Mouse (Mus musculus) embryonic facial prominence, embryonic 14.5 days (tissue): ENCODE data around the gene Anxa3. TPM values are rescaled to one million over a fixed set of nuclear protein-coding genes. Genes with fewer than 3 reads are reported as not detected.

Source experiments
- ATAC-seq: fragments of 200-750 bp; cut with Nextera tagmentation; 2 replicates; pipeline ENCODE4 v1.8.0; 2017; ENCODE audit warnings: low read depth, moderate number of reproducible peaks, moderate TSS enrichment
- DNase-seq: peaks from one replicate; pipeline ENCODE4 v3.0.0-alpha.2; 2015; ENCODE audit warnings: low spot score
- H3K27ac ChIP-seq: fragments of 300-500 bp; sonication (generic); replicated peaks from 2 replicates; pipeline ENCODE4 v1.5.1; 2014; ENCODE audit warnings: low read depth, mild to moderate bottlenecking, low read length, moderate library complexity
- H3K27me3 ChIP-seq: fragments of 300-500 bp; sonication (generic); replicated peaks from 2 replicates; pipeline ENCODE4 v1.6.1; 2014; ENCODE audit warnings: low read length; ENCODE audit not compliant: control insufficient read depth, insufficient read depth
- H3K36me3 ChIP-seq: fragments of 300-500 bp; sonication (generic); 2 replicates; pipeline ENCODE4 v1.6.1; 2014; ENCODE audit warnings: low read length, mixed read lengths; ENCODE audit not compliant: control insufficient read depth, insufficient read depth
- H3K4me1 ChIP-seq: fragments of 300-500 bp; sonication (generic); 2 replicates; pipeline ENCODE4 v1.6.1; 2014; ENCODE audit warnings: antibody characterized with exemption, low read length; ENCODE audit not compliant: control insufficient read depth, insufficient read depth
- H3K4me2 ChIP-seq: fragments of 300-500 bp; sonication (generic); 2 replicates; pipeline ENCODE4 v1.6.1; 2014; ENCODE audit warnings: low read depth, mild to moderate bottlenecking, low read length, moderate library complexity, mixed read lengths
- H3K4me3 ChIP-seq: fragments of 300-500 bp; sonication (generic); 2 replicates; pipeline ENCODE4 v1.5.1; 2014; ENCODE audit warnings: low read depth, mild to moderate bottlenecking, low read length
- H3K9ac ChIP-seq: fragments of 300-500 bp; sonication (generic); 2 replicates; pipeline ENCODE4 v1.6.1; 2014; ENCODE audit warnings: low read depth, mild to moderate bottlenecking, low read length, moderate library complexity, mixed read lengths
- H3K9me3 ChIP-seq: fragments of 300-500 bp; sonication (generic); 2 replicates; pipeline ENCODE4 v1.6.1; 2016; ENCODE audit warnings: low read length; ENCODE audit not compliant: control insufficient read depth
- WGBS: fragments of 180-500 bp; shearing (Covaris S2); extraction: QIAGEN DNeasy Blood & Tissue Kit; methylation state at CpG from one replicate; pipeline ENCODE4 v1.1.7; 2014; 5-methylcytosine and 5-hydroxymethylcytosine counted together
- polyA plus RNA-seq: library from polyadenylated mRNA; unstranded; fragments of >200 nt; fragmentation: Nextera tagmentation; extraction: Ambion mirVana; gene quantifications from 2 replicates; pipeline ENCODE4 v1.2.1, GENCODE M21; 2014

Anxa3 gene
- 50.0 and 53.3 TPM in 2 replicates for polyA plus RNA-seq

- peak within 1 kb of the TSS; percentile 45 for H3K4me3 ChIP-seq
- H3K9ac ChIP-seq: peak within 1 kb of the TSS; percentile 64
- H3K27me3 ChIP-seq: no peaks in the 10 kb centered on the region
- H3K4me2 ChIP-seq: peak within 1 kb of the TSS; percentile 85
- peak within 1 kb of the TSS; percentile 36; the same call in 1 of the 2 replicates for H3K27ac ChIP-seq
- peaks cover 14% of the 10 kb centered on the region for H3K4me1 ChIP-seq
- ATAC-seq (peak; percentile 80), DNase-seq (peak; percentile 55)
- no peaks in the 10 kb centered on the region for H3K36me3 ChIP-seq
- H3K9me3 ChIP-seq: no peaks in the 10 kb centered on the region
- 12% methylated on average over 21 of the region's 26 CpGs for WGBS
These were observed at the start of gene Anxa3 for GRCm38 (mm10) chr5:96792936-96793718. Gene Anxa3 (plus strand): TSS chr5:96793339.

- Histone ChIP-seq H3K4me3 (no peak overlapping the region), H3K4me1 (no peaks in the 10 kb centered on the region), H3K27ac (no peak overlapping the region), H3K36me3 (peaks cover 17% of the 10 kb centered on the region; the same call in 1 of the 2 replicates), H3K9me3 (no peaks in the 10 kb centered on the region), H3K4me2 (no peak overlapping the region), H3K9ac (no peak overlapping the region), H3K27me3 (no peaks in the 10 kb centered on the region)
- ATAC-seq: peak; percentile 26; the same call in 1 of the 2 replicates
- 70% methylated on average over 8 of the region's 8 CpGs for WGBS
- peak; percentile 78 for DNase-seq
These were observed 45.7 kb upstream of the Anxa3 start for GRCm38 (mm10) chr5:96747195-96747984.

- H3K27ac ChIP-seq: no peak overlapping the region
- ATAC-seq: no peak
- H3K4me1 ChIP-seq: no peaks in the 10 kb centered on the region
- no peak overlapping the region for H3K4me3 ChIP-seq
- H3K9ac ChIP-seq: no peak overlapping the region
- H3K4me2 ChIP-seq: no peak overlapping the region
- no peaks in the 10 kb centered on the region for H3K27me3 ChIP-seq
- WGBS: 86% methylated on average over 7 of the region's 7 CpGs
- no peaks in the 10 kb centered on the region for H3K9me3 ChIP-seq
- H3K36me3 ChIP-seq: peaks cover 16% of the 10 kb centered on the region; the same call in 1 of the 2 replicates
- no peak for DNase-seq
These were observed 35.5 kb upstream of the Anxa3 start for GRCm38 (mm10) chr5:96757615-96758014.

GRCm38 (mm10) chr5:96762021-96762420 lies 31.1 kb upstream of the Anxa3 start:
- H3K36me3 ChIP-seq: peaks cover 18% of the 10 kb centered on the region; the same call in 1 of the 2 replicates
- no peaks in the 10 kb centered on the region for H3K9me3 ChIP-seq
- no peak overlapping the region for H3K4me3 ChIP-seq
- H3K9ac ChIP-seq: no peak overlapping the region
- H3K27ac ChIP-seq: no peak overlapping the region
- ATAC-seq (no peak), DNase-seq (no peak)
- H3K27me3 ChIP-seq: no peaks in the 10 kb centered on the region
- H3K4me1 ChIP-seq: no peaks in the 10 kb centered on the region
- H3K4me2 ChIP-seq: no peak overlapping the region
- WGBS: 93% methylated on average over 1 of the region's 1 CpGs

GRCm38 (mm10) chr5:96768846-96769471 lies 24.2 kb upstream of the Anxa3 start:
- Histone ChIP-seq H3K4me2 (no peak overlapping the region), H3K9ac (no peak overlapping the region), H3K27ac (no peak overlapping the region), H3K4me3 (no peak overlapping the region), H3K27me3 (no peaks in the 10 kb centered on the region), H3K36me3 (no peaks in the 10 kb centered on the region), H3K9me3 (no peaks in the 10 kb centered on the region), H3K4me1 (no peaks in the 10 kb centered on the region)
- WGBS: 61% methylated on average over 10 of the region's 10 CpGs
- ATAC-seq: peak; percentile 18; the same call in 1 of the 2 replicates
- DNase-seq: peak; percentile 81

GRCm38 (mm10) chr5:96783506-96784288 lies 9.4 kb upstream of the Anxa3 start:
- 80% methylated on average over 14 of the region's 14 CpGs for WGBS
- Histone ChIP-seq H3K4me2 (no peak overlapping the region), H3K27me3 (no peaks in the 10 kb centered on the region), H3K9me3 (no peaks in the 10 kb centered on the region), H3K4me1 (no peaks in the 10 kb centered on the region), H3K9ac (no peak overlapping the region), H3K4me3 (no peak overlapping the region), H3K36me3 (peaks cover 13% of the 10 kb centered on the region), H3K27ac (no peak overlapping the region)
- DNase-seq (no peak), ATAC-seq (no peak)

- H3K27me3 ChIP-seq: no peaks in the 10 kb centered on the region
- H3K4me3 ChIP-seq: no peak overlapping the region
- 87% methylated on average over 5 of the region's 5 CpGs for WGBS
- H3K4me2 ChIP-seq: no peak overlapping the region
- no peak for ATAC-seq
- no peaks in the 10 kb centered on the region for H3K4me1 ChIP-seq
- H3K9ac ChIP-seq: no peak overlapping the region
- DNase-seq: no peak
- H3K27ac ChIP-seq: no peak overlapping the region
- H3K36me3 ChIP-seq: peaks cover 8% of the 10 kb centered on the region; the same call in 1 of the 2 replicates
- H3K9me3 ChIP-seq: no peaks in the 10 kb centered on the region
These were observed 8.0 kb upstream of the Anxa3 start for GRCm38 (mm10) chr5:96785096-96785495.

DNA sequence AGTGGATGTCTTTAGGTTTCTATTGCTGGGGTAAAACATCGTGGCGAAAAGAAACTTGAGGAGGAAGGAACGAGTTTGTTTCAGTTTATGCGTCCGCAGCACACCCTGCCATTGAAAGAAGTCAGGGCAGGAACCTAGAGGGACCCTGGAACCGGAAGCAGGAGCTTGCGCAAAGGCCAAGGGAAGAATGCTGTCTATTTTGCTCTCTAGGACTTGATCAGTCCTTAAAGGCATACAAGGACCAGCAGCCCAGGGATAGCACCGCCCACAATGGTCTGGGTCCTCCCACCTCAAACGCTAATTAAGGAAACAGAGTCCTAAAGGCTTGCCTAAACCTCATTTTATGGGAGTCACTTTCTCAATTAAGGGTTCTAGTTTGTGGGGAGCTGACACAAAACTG lies 717 bp upstream of the Anxa3 start:
- Histone ChIP-seq H3K4me1 (peaks cover 14% of the 10 kb centered on the region), H3K27ac (no peak overlapping the region), H3K36me3 (no peaks in the 10 kb centered on the region), H3K4me2 (peak overlapping the region; percentile 85; the same call in 1 of the 2 replicates), H3K27me3 (no peaks in the 10 kb centered on the region), H3K9ac (no peak overlapping the region), H3K4me3 (no peak overlapping the region), H3K9me3 (no peaks in the 10 kb centered on the region)
- DNase-seq: no peak
- 57% methylated on average over 9 of the region's 9 CpGs for WGBS
- no peak for ATAC-seq
